In genomic region chr1:128359554-128360376, GRCm38 (mm10) we compare ENCODE assay signal across 7 mouse cellular contexts. TPM values are rescaled to one million over a fixed set of nuclear protein-coding genes. Genes with fewer than 3 reads are reported as not detected.
A peak's percentile ranks its signal among the peaks of the same experiment; 100 is the strongest.
DNase-seq lines count a peak whose midpoint lies in the region; ATAC-seq lines count a peak whose summit lies in the region.

TSS of gene Mcm6 (minus strand) at chr1:128359664.

- no peaks in the 10 kb centered on the region for H3K27me3 ChIP-seq in embryonic facial prominence, embryonic 11.5 days (ENCODE audit: control insufficient read depth, insufficient read depth, low read length)
- H3K27me3 ChIP-seq in limb, embryonic 10.5 days (ENCODE audit: low read depth, poor library complexity, severe bottlenecking): no peaks in the 10 kb centered on the region
- H3K27me3 ChIP-seq in midbrain, embryonic 13.5 days: no peaks in the 10 kb centered on the region

- WGBS in embryonic facial prominence, embryonic 11.5 days: 3% methylated on average over 38 of the region's 38 CpGs
- 2% methylated on average over 38 of the region's 38 CpGs for WGBS in limb, embryonic 10.5 days
- WGBS in midbrain, embryonic 13.5 days: 2% methylated on average over 38 of the region's 38 CpGs

- peak within 1 kb of the TSS; percentile 74 for H3K4me3 ChIP-seq in embryonic facial prominence, embryonic 11.5 days (ENCODE audit: low read depth, low read length)
- peak within 1 kb of the TSS; percentile 87 for H3K4me3 ChIP-seq in limb, embryonic 10.5 days
- peak within 1 kb of the TSS; percentile 62 for H3K4me3 ChIP-seq in midbrain, embryonic 13.5 days (replicated peaks)

- H3K9ac ChIP-seq in embryonic facial prominence, embryonic 11.5 days (replicated peaks; ENCODE audit: low read length): peak within 1 kb of the TSS; percentile 84
- peak within 1 kb of the TSS; percentile 64 for H3K9ac ChIP-seq in midbrain, embryonic 13.5 days (replicated peaks)

- H3K27ac ChIP-seq in embryonic facial prominence, embryonic 11.5 days (replicated peaks; ENCODE audit: low read depth, low read length): peak within 1 kb of the TSS; percentile 84
- H3K27ac ChIP-seq in limb, embryonic 10.5 days: peak within 1 kb of the TSS; percentile 96
- H3K27ac ChIP-seq in midbrain, embryonic 13.5 days: peak within 1 kb of the TSS; percentile 49; the same call in 1 of the 2 replicates

- peak; percentile 96 for DNase-seq in adrenal gland, postnatal 14 days
- peak; percentile 97 for DNase-seq in embryonic facial prominence, embryonic 11.5 days (ENCODE audit: low spot score)
- DNase-seq in kidney, adult 11 months: peak; percentile 94
- peak; percentile 93 for DNase-seq in limb, embryonic 10.5 days (ENCODE audit: low spot score)
- peak; percentile 85 for DNase-seq in spleen, adult 12 weeks (ENCODE audit: low spot score)

- no peaks in the 10 kb centered on the region for H3K9me3 ChIP-seq in embryonic facial prominence, embryonic 11.5 days (replicated peaks; ENCODE audit: control insufficient read depth, low read length)
- no peaks in the 10 kb centered on the region for H3K9me3 ChIP-seq in limb, embryonic 10.5 days (replicated peaks)
- H3K9me3 ChIP-seq in midbrain, embryonic 13.5 days: no peaks in the 10 kb centered on the region

- H3K4me2 ChIP-seq in embryonic facial prominence, embryonic 11.5 days (ENCODE audit: low read depth, low read length): peak within 1 kb of the TSS; percentile 58
- peak within 1 kb of the TSS; percentile 79 for H3K4me2 ChIP-seq in midbrain, embryonic 13.5 days (replicated peaks)

- H3K4me1 ChIP-seq in embryonic facial prominence, embryonic 11.5 days (ENCODE audit: control insufficient read depth, insufficient read depth, low read length): no peaks in the 10 kb centered on the region; the same call in 1 of the 2 replicates
- peaks cover 19% of the 10 kb centered on the region for H3K4me1 ChIP-seq in limb, embryonic 10.5 days
- peaks cover 23% of the 10 kb centered on the region for H3K4me1 ChIP-seq in midbrain, embryonic 13.5 days (replicated peaks)

- peak; percentile 98 for ATAC-seq in embryonic facial prominence, embryonic 11.5 days (replicated peaks; ENCODE audit: insufficient number of reproducible peaks, low FRiP score, low TSS enrichment, low read depth)
- peak; percentile 87 for ATAC-seq in granulocyte monocyte progenitor cell, adult 5-6 weeks (replicated peaks; ENCODE audit: poor library complexity, severe bottlenecking)
- ATAC-seq in midbrain, embryonic 13.5 days: peak; percentile 99

- no peaks in the 10 kb centered on the region; the same call in 1 of the 2 replicates for H3K36me3 ChIP-seq in embryonic facial prominence, embryonic 11.5 days (replicated peaks; ENCODE audit: control insufficient read depth, insufficient read depth, low read depth, low read length)
- H3K36me3 ChIP-seq in limb, embryonic 10.5 days: peaks cover 59% of the 10 kb centered on the region
- H3K36me3 ChIP-seq in midbrain, embryonic 13.5 days: peaks cover 25% of the 10 kb centered on the region

RNA-seq across cellular contexts. Expression of gene Mcm6, which starts in this region (rescaled TPM):
- total RNA-seq in adrenal gland, postnatal 14 days (2021): 49.6 and 56.3 TPM in 2 replicates
- 347 and 357 TPM in 2 replicates for polyA plus RNA-seq in embryonic facial prominence, embryonic 11.5 days (2014; fragmentation: Nextera tagmentation; extraction: Ambion mirVana)
- 378 and 386 TPM in 2 replicates for total RNA-seq in granulocyte monocyte progenitor cell, adult 5-6 weeks (2014; fragmentation: Nextera tagmentation)
- total RNA-seq in granulocyte monocyte progenitor cell, adult 5-6 weeks (2017): 431 and 449 TPM in 2 replicates
- polyA plus RNA-seq in limb, embryonic 10.5 days (2016; fragmentation: Nextera tagmentation; extraction: Ambion mirVana): 315 and 325 TPM in 2 replicates
- polyA plus RNA-seq in midbrain, embryonic 13.5 days (2015; fragmentation: Nextera tagmentation; extraction: Ambion mirVana): 93.8 and 94.1 TPM in 2 replicates

Comparison
In these comparisons a context has a peak if more than half of its experiments do, and no peak if none do; other contexts are left out.
1. Peak in every context shown above with its lines: DNase-seq, ATAC-seq, H3K4me3 ChIP-seq and H3K27ac ChIP-seq.